Mouse (Mus musculus): ENCODE results near the gene Fer1l5. TPM values are rescaled to one million over a fixed set of nuclear protein-coding genes. Genes with fewer than 3 reads are reported as not detected.

Fer1l5 gene
- total and polyA plus RNA-seq, 3 experiments = 0.02 to 0.17 TPM; not detected in 1

GRCm38 (mm10) chr1:36429511-36429910 lies 57.4 kb downstream of the Fer1l5 start:
- no peak for DNase-seq

DNA sequence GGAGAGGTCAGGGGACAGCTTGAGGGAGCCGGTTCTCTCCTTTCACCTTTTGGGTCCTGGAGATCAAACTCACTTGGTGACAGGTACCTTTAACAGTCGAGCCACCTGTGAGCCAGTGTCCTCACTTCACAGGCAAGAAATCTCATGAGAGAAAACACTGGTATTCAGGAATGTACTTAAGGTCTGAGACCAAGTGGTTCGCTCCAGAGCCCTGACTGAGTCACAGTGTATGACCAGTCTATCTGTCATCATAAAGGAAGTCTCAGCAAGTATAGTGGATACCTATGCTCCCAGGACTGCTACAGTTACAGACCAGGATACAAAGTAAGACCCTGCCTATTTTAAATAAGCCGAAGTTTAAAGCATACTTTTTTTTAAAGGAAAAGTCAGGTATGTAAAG lies 60.9 kb downstream of the Fer1l5 start:
- no peak for DNase-seq

DNA sequence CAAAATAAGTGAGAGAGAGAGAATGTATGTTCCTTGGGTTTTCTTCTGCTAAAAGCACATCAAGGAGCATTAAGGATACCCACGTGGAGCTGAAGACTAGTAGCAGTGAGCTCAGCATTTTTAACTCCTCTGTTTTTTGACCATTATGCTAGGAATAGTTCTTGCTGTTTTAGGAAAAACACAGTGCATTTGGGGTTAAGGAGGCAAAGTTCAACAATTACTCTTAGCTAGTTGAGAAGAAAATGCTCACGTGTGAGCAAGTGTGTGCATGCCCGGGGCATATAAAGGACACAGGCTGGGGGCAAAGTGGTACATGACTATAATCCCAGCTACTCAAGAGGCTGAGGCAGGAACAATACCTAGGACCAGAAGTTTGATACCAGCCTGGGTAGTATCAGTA lies 61.5 kb downstream of the Fer1l5 start:
- no peak for DNase-seq

- DNase-seq = no peak
These were observed 63.0 kb downstream of the Fer1l5 start for GRCm38 (mm10) chr1:36435071-36435470.

GRCm38 (mm10) chr1:36436515-36436914 lies 64.4 kb downstream of the Fer1l5 start:
- DNase-seq = no peak

- no peak for DNase-seq
These were observed 65.1 kb downstream of the Fer1l5 start for GRCm38 (mm10) chr1:36437223-36437622.

- peak; percentile 64 for DNase-seq
These were observed 69.0 kb downstream of the Fer1l5 start for GRCm38 (mm10) chr1:36441101-36441500.

GRCm38 (mm10) chr1:36444471-36445464 lies 72.7 kb downstream of the Fer1l5 start, which contains the start of gene Lman2l:
Gene Lman2l (minus strand): TSS chr1:36445271.
- DNase-seq = peak; percentile 98

DNA sequence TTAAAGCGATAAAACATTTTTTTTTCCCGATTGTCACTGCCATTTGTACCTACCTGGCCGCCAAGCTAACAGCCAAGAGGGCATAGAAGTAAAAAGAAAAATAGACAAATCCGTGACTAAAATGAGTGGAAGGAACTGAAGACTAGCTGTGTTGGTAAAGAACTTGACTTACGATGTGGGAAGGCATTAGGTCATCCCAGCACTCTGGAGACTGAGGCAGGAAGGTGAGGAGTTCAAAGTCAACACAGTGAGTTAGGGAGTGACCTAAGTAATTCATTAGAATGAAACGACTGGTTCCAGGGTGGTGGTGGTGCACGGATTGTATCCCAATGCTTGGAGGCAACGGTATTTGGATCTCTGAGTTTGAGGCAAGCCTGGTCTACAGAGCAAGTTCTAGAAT lies 73.4 kb downstream of the Fer1l5 start:
- no peak for DNase-seq

DNA sequence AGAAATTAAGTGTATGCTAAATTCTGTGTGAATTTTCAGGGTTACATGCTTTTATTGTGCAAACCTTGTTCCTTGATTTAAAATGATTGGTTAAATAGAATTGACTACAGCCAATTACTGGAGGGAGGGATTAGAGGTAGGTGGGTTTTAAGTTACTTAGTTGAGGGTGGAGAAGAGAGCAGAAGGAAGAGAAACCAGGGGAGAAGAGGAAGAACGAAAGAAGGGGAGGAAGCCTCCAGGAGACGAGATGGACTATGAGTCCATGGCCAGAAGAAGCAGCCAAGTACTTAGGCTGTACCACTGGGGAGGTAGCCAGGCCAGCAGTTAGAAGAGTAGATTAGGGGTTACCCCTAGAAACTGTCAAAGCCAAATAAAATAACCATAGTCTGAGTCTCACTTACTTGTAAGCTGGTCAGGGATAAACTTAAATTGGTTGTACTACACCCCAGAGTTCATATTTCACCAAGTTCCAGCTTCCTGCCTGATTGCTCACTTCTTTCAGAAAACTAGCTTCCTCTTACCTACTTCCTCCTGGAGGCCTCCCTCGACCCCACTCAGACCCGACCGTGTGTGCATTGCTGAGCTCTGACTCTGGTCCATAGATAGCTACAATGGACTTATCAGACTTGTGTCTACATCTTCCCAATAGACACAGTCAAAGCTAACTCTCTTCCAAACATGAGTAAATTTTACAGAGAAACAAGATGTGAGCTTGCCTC lies 74.2 kb downstream of the Fer1l5 start:
- DNase-seq = no peak

DNA sequence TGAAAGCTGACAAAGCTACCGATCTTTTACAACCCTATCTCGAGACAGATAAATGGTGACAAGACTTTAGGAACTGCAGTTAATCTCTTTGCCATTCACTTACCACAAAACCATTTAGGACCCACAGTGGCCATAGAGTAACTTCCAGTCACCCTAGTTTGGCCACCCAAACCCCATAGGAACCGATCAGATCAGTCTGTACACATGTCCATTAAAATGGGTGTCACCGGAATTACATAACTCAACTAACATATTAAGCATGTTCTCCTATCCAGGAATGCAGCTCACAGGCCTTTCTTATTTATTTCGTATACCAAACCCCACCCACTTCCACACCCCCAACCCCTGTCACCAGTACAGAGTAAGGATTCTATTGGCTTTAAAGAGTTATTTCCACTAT lies 74.8 kb downstream of the Fer1l5 start:
- no peak for DNase-seq

GRCm38 (mm10) chr1:36454055-36454815 lies 82.1 kb downstream of the Fer1l5 start:
- no peak for DNase-seq

DNA sequence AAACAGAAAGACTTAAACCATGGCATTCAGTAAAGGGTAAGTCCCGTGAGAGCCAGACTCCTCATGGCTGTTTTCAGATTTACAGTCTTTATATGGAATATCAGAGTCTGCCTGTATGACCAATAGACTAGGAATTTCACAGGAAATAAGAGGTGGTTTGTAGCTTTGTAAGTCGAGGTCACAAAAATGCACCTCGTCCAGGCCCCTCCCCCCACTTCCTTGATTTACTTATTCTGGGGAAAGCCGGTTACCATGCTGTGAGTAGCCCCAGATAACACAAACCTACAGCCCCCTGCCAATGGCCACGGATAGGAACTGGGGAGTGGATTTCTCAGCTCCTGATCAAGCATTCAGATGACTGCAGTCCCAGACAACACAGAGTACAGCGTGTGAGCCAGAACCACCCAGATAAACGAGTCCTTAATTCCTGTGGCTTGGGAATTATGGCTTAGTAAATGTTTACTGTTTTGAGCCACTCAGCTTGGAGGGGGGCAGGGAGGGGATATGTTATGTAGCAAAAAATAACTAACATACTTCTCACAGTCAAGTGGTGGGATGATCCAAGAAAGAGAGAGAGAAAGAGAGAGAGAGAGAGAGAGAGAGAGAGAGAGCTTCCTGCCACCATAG lies 85.4 kb downstream of the Fer1l5 start:
- no peak for DNase-seq

DNA sequence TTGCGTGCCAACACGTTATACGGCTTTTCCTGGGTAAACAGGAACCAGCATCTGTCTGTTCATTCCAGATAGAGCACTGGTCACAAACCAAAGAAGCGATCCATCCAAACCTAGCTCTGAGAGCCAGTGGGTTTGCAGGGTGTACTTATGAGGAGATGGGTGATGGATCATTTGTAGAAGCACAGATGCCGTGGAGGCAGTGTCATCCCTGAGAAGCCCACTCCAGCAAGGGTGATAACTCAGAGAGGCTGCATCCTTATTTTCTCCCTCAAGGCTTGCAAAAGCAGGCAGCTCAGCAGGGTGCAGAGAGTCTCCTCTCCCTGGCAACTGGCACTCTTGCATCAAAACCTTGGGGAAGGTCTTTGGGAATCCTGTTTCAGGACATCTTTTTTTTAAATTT lies 86.1 kb downstream of the Fer1l5 start:
- DNase-seq = no peak

- DNase-seq = no peak
These were observed 89.7 kb downstream of the Fer1l5 start for GRCm38 (mm10) chr1:36461829-36462228.

DNA sequence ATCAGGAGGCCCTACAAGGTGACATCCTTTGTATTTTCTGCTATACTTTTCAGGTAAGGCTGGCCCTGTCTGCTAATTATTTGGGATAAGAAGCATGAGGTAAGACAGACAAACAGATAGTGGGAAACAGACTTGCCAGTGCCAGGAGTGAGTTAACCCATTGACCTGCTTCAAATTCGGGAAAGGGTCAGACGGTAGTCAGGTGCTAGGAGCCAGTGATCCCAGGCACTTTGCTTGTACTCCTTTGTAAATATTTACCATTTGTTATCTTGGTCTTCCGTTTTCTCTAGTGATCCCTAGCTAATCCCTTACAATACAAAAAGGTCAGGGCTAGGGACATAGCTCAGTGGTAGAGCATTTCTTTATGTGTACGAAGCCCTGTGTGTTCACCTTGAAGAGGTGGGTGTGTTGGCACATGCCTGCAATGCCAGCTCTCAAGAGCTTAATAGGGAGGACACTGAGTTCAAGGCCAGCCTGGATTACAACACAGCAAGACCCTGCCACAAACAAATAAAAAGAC lies 93.6 kb downstream of the Fer1l5 start:
- DNase-seq = no peak

DNA sequence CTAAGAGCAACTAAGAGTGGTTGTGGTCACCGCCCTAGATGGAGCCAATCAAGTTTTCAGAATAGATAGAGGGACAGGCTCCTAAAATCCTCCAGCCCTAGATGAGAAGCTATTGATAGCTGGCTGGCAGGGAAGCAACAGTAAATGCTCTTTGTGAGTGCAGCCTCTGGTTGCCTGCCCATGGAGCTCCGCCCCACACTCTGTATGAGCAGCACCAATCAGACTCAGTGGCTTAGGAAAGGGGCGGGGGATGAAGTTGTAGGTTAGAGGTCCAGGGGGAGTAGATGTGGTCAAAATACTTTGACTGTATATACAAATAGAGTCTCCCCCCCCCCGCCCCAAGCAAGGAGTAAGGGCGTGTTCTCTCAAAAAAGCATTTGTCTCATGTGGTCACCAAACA lies 95.4 kb downstream of the Fer1l5 start:
- DNase-seq = no peak

DNA sequence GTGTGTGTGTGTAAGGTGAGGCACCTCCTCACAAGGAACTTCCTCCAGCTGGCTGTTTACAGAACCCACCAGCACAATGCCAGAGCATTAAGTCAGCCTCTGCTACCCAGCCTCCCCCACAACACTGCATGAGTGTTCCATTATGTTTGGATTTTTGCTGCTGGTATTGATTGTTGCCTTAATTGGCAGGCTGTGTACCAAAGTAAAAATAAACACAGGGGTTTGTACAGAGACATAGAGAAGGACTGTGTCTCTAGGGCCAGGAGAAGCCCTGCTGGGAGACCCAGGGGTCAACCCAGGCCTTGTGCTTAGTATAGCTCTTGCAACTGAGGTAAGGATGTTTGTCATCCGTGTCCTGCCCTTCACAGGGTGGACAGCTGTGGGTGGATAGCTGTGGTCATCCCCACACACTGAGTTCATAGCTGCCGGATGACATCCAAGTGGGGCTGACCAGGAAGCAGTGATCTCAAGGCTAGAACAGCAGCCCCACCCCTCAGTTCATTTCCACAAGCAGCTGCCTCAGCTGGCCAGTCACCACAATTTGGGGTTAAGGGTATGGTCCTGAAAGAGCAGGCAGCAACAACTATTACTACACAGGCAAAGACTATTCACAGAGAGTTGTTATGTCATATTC lies 97.8 kb downstream of the Fer1l5 start:
- DNase-seq = no peak

DNA sequence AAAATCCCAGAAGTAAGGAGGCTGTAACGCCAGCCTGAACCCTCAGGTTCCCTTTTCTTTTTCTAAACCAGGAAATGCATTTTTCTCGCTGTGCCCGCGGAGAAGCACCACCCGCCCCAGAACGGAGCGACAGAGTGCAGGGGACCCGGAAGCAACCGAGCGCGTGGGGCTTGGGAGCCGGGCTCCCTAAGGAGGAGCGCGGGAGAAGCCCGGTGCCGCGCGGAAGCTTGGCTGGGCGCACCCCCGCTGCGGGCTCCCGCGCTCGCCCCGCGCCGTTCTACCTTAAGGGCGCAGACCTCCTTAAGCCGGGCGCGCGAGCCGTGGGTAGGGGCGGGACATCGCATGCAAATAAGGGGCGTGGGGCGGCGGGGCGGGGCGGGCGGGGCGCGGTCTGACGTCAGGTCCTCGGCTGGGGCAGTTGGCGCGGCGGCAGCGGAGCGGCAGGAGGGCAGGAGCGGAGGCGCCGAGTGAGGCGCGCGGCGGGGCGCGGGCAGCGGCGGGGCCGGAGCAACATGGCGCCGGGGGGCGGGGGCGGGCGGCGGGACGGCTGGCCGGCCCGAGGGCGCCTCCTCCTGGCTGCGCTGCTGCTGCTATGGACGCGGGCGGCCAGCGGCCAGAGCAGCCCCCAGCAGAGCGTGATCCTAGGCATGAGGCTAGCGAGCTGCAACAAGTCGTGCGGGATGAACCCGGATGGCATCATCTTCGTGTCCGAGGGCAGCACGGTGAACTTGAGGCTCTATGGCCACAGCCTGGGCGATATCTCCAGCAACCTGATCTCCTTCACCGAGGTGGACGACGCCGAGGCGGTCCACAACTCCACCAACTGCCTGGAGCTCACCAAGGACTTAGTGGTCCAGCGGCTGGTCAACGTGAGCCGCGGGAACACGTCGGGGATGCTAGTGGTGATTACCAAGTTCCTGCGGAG lies 99.4 kb downstream of the Fer1l5 start, which contains the start of gene Cnnm4:
Gene Cnnm4, plus strand, starts transcription at position 440 of the 925 bp plus-strand sequence.
- DNase-seq = peak; percentile 93
